Mouse (Mus musculus): Measurements from ENCODE around the gene Cacna1g.

DNA sequence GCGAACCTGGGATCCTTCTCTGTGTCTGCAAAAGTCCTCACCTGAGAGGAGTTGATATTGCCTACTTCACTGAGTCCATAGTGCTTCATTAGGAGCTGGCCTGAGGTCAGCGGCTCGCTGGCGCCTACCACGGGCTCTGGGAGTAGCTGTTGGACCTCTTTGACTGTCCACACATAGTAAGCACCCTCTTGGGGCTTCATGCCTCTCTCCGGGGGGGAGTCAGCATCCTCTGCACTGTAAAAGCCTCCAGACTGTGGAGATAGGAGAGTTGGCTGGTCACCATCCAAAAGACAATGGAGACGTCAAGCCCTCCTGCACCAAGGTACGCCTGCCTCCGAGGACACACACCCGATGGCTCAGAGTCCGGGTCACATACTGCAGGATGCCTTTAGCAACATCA, 8.7 kb upstream of the Cacna1g start:
- TF ChIP-seq EP300 (IDR thresholded peaks at IDR 0.05; ENCODE audit: low read depth) (no peak), CTCF (IDR thresholded peaks at IDR 0.05; ENCODE audit: low read depth) (no peak)

All from liver, postnatal 0 days (tissue).